Mouse (Mus musculus): ENCODE results near the gene Rbm43.

The Rbm43 gene
- long read RNA-seq, experiment 1, transcript Rbm43-201 (5 exons, 2,057 nt): major isoform, 9 of 16 reads
- long read RNA-seq, experiment 1, partial matches to known transcripts: 0 of 16 reads
- long read RNA-seq, experiment 1, other reads (novel, unspliced or antisense): 7 of 16 reads
- long read RNA-seq, experiment 2, transcript Rbm43-201 (5 exons, 2,057 nt): major isoform, 18 of 28 reads
- long read RNA-seq, experiment 2, partial matches to known transcripts: 0 of 28 reads
- long read RNA-seq, experiment 2, other reads (novel, unspliced or antisense): 9 of 28 reads

DNA sequence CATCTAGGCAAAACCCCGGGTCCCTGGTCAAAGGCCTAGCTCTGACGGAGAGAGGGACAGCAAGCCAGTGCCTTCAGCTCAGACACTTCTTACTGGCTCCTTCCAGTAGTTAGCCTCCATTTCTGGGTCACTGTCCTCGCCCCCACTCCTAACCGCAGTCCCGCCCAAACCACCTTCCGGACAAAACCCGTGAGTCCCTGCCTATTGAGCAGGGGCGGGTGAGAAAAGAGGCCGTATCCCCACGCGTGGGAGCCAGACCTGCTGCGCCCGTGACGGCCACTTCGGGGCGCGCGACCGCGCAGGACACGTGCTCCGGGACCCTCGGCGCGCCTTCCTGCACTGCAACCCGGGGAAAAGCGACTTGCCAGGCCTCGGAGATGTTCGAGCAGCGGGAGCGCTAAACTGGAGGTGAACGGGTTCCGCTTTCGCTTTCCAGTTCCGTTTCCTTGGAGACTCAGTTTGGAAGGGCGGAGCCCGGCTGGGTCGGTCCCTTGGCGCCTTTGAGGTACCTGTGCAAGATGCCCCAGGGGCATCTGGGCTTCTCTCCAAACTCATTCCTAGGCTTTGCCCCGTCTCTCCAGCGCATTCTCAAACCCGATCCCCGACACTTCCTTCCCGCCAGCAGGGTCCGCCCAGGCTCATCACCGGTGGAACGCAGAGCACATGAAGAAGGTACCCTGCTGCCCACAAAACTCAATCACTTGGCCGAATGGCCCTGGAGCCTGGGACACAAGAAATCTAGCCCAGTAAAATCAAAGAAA is at the start of gene Rbm43:
Gene Rbm43 (minus strand): TSS at position 590 of the 761 bp plus-strand sequence.
- intact Hi-C loops (cut with DNase I): loop anchor here (5.0 kb wide), 2 partner anchors 38 to 138 kb away; partner anchors contain the start of genes Nmi and Rif1

DNA sequence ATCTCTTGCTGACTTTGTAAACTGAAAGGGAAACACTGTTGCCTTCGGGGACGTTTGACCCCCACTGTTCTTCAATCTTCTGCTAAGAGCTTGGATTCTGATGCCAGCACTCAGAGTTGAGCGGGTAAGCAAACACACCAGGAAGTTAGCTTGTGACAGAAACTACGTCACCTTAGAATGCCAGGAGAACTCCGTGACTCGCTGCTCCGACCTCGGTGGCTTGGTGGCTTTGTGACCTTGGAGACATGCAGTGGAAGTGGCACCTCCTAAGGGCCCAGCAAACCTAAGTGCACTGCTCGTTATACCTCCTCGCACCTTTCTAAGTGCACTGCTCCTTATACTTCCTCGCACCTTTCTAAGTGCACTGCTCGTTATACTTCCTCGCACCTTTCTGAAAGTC is 47.3 kb upstream of the Rbm43 start:
- intact Hi-C loops (cut with DNase I): no loop called here

DNA sequence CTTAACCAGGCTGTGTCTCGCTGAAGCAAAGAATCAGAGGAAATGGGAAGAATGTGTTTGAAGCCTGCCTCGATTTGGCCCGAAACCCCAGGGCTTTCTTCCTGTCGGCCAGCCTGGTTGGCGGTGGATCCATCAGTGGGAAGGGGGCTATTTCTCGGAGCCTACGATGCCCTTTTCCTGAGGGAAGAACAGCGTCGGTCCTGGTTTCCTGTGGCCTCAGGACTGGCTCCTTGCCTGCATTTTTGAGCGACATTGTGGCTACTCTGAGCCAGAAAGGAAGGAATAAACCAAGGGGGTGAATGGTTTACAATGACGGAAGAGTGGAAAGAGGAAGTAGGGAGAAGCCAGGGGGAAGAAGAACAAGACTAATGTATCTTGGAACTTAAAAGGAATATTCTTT is 46.7 kb upstream of the Rbm43 start:
- intact Hi-C loops (cut with DNase I): no loop called here

DNA sequence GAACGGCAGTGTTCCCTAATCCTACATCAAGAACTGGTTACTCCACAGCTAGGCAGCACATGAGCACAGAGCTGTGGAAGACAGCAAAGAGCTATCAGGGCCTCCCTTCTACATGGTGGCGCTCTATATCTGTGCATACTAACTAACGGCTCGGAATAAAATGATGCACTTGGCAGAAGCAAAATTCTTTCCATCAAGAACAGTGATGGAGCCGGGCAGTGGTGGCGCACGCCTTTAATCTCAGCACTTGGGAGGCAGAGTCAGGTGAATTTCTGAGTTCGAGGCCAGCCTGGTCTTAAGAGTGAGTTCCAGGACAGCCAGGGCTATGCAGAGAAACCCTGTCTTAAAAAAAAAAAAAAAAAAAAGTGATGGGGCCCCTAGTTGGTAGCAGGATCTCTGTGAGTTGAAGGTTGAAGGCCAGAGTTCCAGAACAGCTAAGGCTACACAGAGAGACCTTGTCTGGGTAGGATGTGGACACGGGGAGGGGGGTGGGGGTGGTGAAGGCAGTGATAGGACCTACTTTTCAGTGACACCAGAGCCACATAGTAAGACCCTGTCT is 38.5 kb upstream of the Rbm43 start, which contains the start of gene Nmi:
Gene Nmi (minus strand): TSS at position 85 of the 559 bp plus-strand sequence.
- intact Hi-C loops (cut with DNase I): loop anchor here (5.0 to 10.0 kb wide), 2 partner anchors 36 to 101 kb away; partner anchors contain the start of genes Rbm43 and Rif1

- intact Hi-C loops (cut with DNase I): loop anchor here (5.0 to 10.0 kb wide), 2 partner anchors 36 to 102 kb away; partner anchors contain the start of genes Rbm43 and Rif1
These were observed 37.9 kb upstream of the Rbm43 start for GRCm38 (mm10) chr2:51972641-51973409.

DNA sequence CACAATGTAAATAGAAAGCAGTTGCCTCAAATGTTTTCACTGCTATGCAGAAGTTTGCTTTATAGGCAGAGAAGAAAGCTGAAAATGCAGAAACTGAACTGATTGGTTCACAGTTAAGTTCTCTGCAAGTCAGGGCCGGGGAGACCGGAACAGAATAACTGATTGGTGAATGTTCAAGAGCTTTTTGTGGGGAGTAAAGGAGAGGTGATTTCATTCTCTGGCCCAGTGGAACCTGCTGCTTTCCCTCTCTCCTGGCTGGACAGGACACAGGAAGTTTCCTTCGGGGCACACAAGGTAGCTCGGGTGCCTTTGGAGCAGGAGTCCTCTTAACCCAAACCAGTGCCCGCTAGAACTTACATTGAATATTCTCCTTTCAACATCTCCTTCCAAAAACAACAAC is 37.2 kb upstream of the Rbm43 start:
- intact Hi-C loops (cut with DNase I): loop anchor here (5.0 to 10.0 kb wide), 2 partner anchors 35 to 103 kb away; partner anchors contain the start of genes Rbm43 and Rif1

DNA sequence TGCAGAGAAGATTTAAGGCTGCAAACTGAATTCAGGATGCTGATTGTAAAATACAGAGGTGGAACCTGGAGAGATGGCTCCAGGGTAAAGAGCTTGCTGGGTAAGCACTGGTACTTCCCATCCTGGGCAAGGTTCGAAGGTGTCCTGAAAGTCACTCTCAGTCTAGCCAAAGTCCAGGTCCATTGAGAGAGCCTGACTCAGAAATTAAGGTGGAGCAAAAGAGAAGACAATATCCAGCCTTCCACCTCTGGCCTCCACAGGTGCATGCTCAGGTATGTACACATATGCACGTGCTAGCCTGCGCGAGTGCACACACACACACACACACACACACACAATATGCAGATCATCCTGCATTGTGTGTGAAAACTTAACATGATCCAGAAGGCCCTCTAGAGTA is 35.9 kb upstream of the Rbm43 start:
- intact Hi-C loops (cut with DNase I): loop anchor here (5.0 to 10.0 kb wide), 2 partner anchors 34 to 104 kb away; partner anchors contain the start of genes Rbm43 and Rif1

DNA sequence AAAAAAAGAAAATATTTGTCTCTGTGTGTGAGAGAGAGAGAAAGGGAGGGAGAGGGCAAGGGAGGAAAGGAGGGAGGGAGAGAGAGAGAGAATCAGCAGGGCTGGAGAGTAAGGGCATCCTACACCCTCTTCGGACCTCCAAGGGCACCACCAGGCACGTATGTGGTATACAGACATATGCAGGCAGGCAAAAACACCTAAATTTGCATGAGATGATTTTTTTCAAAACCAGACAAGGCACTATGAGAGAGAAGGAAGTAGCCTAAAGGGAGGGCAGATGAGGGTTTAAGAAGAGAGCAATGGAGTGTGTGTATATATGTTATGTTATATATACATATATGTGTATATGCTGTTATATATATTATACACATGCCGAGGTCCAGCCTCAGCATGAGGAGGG is 32.3 kb upstream of the Rbm43 start:
- intact Hi-C loops (cut with DNase I): no loop called here

DNA sequence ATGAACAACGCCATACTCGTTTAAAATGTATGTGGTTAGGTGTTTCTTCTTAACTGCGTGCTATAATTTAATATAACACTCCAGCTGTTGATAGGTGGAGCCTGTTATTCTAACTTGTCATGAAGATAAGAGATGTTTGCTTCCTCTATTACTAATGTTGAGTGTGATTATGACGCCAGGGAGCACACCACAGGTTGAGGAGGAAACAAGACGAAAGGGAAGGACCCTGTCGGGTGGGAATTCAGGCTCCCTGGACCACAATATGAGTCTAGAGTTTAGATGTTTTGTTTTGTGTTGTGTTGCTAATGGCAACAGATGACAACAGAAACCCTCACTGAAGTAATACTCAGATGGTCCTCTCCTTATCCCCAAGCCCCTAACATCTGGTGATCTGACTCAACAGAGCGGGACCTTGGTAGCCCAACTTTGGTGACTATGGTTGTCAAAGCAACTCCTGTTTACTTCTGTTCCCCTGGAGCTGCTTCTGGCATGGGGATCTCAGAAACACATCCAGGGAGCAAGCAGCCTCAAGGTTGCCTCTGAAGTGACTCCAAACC is 18.8 kb upstream of the Rbm43 start:
- intact Hi-C loops (cut with DNase I): no loop called here

- intact Hi-C loops (cut with DNase I): no loop called here
These were observed 15.9 kb upstream of the Rbm43 start for GRCm38 (mm10) chr2:51950876-51951275.

DNA sequence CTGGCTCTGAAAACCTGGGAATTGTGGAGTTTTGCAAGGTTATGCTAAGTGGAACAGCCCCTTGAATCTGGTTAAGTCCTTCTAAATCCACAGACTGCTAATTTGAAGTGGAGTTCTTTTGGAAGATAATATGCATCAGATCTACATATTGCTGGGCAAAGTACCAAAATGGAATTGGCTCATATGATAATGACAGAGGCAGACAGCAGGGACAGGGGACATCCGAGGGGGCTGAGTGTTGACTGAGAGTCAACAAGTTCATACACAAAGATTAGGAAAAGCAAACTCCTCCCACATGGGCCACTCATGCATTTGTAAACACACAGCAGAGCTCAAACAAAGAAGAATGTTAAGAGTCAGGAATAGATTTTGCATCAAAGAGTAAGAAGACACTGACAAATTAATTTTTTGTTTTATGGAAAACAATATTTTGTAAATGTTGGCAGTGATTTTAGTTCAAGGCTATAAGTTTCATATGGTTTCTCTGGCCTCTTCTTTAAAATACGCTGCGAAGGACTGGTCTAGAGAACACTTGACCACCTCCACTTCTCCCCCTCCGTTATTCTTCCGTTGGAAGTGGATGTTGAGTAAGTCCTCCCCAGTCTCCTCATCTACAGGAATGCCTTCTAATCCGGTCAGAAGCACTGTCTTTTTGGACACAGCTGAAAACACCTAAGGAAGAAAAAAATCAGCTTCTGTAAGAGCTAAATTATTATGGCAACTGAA is 13.3 kb upstream of the Rbm43 start:
- intact Hi-C loops (cut with DNase I): no loop called here

- intact Hi-C loops (cut with DNase I): no loop called here
These were observed 10.8 kb upstream of the Rbm43 start for GRCm38 (mm10) chr2:51945812-51946211.

DNA sequence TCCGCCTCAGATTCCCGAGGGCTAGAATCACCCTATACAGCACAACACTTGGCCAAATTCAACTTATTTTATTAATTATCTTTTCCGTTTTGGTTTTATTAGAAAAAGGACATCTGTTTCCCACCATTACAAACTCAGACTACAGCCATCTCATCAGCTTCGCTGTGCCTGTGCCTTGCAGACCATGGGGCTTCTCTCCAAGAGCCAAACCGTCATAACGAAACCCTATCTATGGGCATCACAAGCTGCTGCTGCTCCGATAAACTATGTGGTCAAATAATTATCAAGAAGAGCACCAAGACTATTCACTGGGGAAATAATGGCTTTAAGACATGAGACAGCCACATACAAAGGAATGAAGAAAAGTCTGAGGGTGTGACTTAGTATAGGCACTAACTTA is 6.9 kb upstream of the Rbm43 start:
- intact Hi-C loops (cut with DNase I): no loop called here

DNA sequence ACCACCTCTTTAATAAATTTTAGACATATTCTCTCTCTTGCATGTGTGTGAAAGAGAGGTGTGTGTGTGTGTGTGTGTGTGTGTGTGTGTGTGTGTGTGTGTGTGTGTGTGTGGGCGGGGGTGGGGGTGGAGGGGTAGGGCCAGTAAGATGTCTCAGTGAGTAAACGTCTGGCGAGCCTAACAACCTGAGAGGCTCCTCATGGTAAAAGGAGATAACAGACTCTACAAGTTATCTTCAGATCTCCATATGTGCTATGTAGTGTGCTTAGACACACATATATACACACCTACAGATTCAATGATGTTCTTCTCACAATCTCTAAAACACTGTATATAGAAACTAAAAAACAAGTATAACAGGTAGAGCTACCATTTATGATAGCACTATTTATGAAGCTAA is 3.8 kb upstream of the Rbm43 start:
- intact Hi-C loops (cut with DNase I): loop anchor here (5.0 kb wide), 1 partner anchor 34 kb away; the partner anchor contains the start of gene Nmi

GRCm38 (mm10) chr2:51937004-51937403 is 2.0 kb upstream of the Rbm43 start:
- intact Hi-C loops (cut with DNase I): loop anchor here (5.0 kb wide), 1 partner anchor 35 kb away; the partner anchor contains the start of gene Nmi

DNA sequence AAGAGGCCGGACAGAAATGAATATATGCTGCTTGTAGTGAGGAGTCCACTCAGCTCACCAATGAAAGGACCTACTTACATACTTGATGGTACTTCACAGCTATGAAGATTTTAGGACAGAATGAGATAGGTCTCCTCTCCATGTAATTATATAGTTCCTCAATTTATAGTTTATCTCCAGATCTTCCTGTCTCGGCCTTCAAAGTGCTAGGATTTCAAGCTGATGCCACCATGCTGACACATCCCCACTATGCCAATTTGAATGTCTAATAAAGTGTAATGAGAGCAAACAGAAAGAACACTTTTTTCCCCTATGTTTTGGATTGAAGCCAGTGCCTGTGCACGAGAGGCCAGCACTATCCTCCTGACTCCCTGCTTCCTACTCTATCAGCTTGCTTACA is 1.6 kb upstream of the Rbm43 start:
- intact Hi-C loops (cut with DNase I): loop anchor here (5.0 kb wide), 1 partner anchor 36 kb away; the partner anchor contains the start of gene Nmi

DNA sequence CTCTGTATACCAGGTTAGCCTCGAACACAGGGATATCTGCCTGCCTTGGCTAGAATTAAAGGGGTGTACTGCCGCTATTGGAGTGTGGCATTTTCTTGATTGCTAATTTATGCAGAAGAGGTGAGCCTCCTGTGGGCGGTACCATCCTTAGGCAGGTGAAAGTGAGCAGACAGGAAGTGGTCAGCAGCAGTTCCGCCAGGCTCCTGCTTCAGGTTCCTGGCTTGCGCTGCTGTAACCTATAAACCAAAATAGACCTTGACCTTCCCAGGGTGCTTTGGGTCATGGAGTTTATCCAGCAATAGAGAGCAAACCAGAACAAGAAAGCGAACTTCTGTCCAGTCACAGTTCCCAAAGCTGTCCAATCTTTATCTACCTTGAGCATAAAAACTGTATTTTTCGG is 958 bp upstream of the Rbm43 start:
- intact Hi-C loops (cut with DNase I): loop anchor here (5.0 kb wide), 1 partner anchor 36 kb away; the partner anchor contains the start of gene Nmi

GRCm38 (mm10) chr2:51933341-51934134 is 1.4 kb downstream of the Rbm43 start:
- intact Hi-C loops (cut with DNase I): loop anchor here (5.0 kb wide), 1 partner anchor 139 kb away; the partner anchor contains the start of gene Rif1

DNA sequence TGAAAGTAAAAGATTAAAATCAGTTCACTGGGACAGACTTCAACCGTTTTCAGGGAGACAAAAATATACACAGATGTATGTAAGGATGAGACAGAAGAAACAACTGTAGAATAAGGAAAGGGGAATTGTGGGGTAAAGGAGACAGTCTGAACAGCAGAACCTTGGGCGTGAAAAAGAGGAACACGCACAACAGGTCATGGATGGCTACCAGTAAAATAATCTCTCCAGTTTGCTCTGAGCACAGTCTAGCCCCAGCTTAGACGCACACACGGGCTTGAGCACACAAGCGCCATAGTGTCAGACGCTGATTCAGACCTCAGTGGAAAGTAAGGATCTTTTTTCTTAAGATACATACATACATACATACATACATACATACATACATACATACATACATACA is 3.7 kb downstream of the Rbm43 start:
- intact Hi-C loops (cut with DNase I): loop anchor here (5.0 kb wide), 1 partner anchor 141 kb away; the partner anchor contains the start of gene Rif1
